Mouse (Mus musculus) forelimb bud, embryonic 11.5 days (tissue): ENCODE measurements at regions not wholly inside any gene's neighbourhood (a gene's known extent, or its start where the extent isn't known, plus 50 kb on each side); places are given as distances from the start of the nearest gene placed in this dataset.

Source experiments
- DNase-seq: peaks from one replicate; pipeline ENCODE4 v3.0.0-alpha.2; 2012; ENCODE audit warnings: low read depth, low spot score

- DNase-seq, result no peak
These were observed 151.4 kb downstream of the Abcc12 start for GRCm38 (mm10) chr8:86428998-86429651.

GRCm38 (mm10) chr8:86428131-86428530 lies 152.4 kb downstream of the Abcc12 start:
- DNase-seq, result no peak

- DNase-seq, result no peak
These were observed 154.4 kb downstream of the Abcc12 start for GRCm38 (mm10) chr8:86426056-86426455.

- peak; percentile 9 for DNase-seq
These were observed 155.1 kb downstream of the Abcc12 start for GRCm38 (mm10) chr8:86425382-86425781.

GRCm38 (mm10) chr8:86419059-86419651 lies 161.3 kb downstream of the Abcc12 start:
- no peak for DNase-seq

GRCm38 (mm10) chr8:86418414-86418981 lies 162.0 kb downstream of the Abcc12 start:
- DNase-seq, result no peak

- DNase-seq, result no peak
These were observed 165.3 kb downstream of the Abcc12 start for GRCm38 (mm10) chr8:86415208-86415607.

GRCm38 (mm10) chr8:86411232-86411631 lies 169.3 kb downstream of the Abcc12 start:
- no peak for DNase-seq

- DNase-seq, result no peak
These were observed 174.3 kb downstream of the Abcc12 start for GRCm38 (mm10) chr8:86406196-86406595.

- no peak for DNase-seq
These were observed 177.1 kb downstream of the Abcc12 start for GRCm38 (mm10) chr8:86403434-86403833.

- DNase-seq, result no peak
These were observed 178.5 kb downstream of the Abcc12 start for GRCm38 (mm10) chr8:86401946-86402345.

GRCm38 (mm10) chr8:86395121-86395520 lies 185.4 kb downstream of the Abcc12 start:
- no peak for DNase-seq

GRCm38 (mm10) chr8:86393835-86394234 lies 186.7 kb downstream of the Abcc12 start:
- DNase-seq, result no peak

GRCm38 (mm10) chr8:86393374-86393773 lies 187.1 kb downstream of the Abcc12 start:
- DNase-seq, result no peak

- DNase-seq, result no peak
These were observed 189.8 kb downstream of the Abcc12 start for GRCm38 (mm10) chr8:86390715-86391114.

GRCm38 (mm10) chr8:86389690-86390671 lies 190.5 kb downstream of the Abcc12 start:
- peak; percentile 85 for DNase-seq

GRCm38 (mm10) chr8:86385236-86385635 lies 195.2 kb downstream of the Abcc12 start:
- DNase-seq, result no peak

GRCm38 (mm10) chr8:86381977-86382376 lies 198.5 kb downstream of the Abcc12 start:
- DNase-seq, result no peak

- no peak for DNase-seq
These were observed 212.4 kb downstream of the Abcc12 start for GRCm38 (mm10) chr8:86368062-86368461.

GRCm38 (mm10) chr8:86366636-86367035 lies 213.8 kb downstream of the Abcc12 start:
- no peak for DNase-seq

- DNase-seq, result no peak
These were observed 214.8 kb downstream of the Abcc12 start for GRCm38 (mm10) chr8:86365726-86366125.

GRCm38 (mm10) chr8:86364898-86365297 lies 215.6 kb downstream of the Abcc12 start:
- peak; percentile 23 for DNase-seq
